Mouse (Mus musculus) CD8-positive naive resting alpha-beta T cell, adult 57 days (primary cell): ENCODE data around the gene Vmn1r18. TPM values are rescaled to one million over a fixed set of nuclear protein-coding genes. Genes with fewer than 3 reads are reported as not detected.

Experiments used
- total RNA-seq: library from RNA; stranded (reverse); gene quantifications from one replicate; pipeline ENCODE4 v1.2.4, GENCODE M21; 2023

Vmn1r18 gene
- total RNA-seq = not detected

DNA sequence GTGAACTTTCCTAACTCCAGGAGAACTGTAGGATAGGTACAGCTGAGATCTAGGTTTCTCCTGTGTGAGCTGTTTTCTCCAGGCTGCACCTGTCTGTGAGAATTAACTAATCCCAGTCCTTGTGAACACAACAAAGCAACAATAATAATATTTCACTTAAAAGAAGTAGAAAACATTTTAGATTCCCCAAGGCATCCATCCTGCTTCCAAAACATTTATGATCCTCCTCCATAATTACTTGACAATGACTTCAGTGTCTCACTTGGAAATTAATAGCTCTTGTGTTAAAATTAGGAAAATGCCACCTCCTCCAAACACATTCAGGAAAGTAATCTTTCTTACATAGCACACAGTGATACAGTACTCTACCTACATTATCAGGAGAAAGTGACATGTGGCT lies at the start of gene Vmn1r18:
Gene Vmn1r18 (minus strand): TSS at position 101 of the 400 bp plus-strand sequence.

GRCm38 (mm10) chr6:57428630-57429029 lies 33.0 kb upstream of the Vmn1r18 start, which contains the start of gene Vmn1r20:
Gene Vmn1r20 (plus strand): TSS chr6:57428930.

DNA sequence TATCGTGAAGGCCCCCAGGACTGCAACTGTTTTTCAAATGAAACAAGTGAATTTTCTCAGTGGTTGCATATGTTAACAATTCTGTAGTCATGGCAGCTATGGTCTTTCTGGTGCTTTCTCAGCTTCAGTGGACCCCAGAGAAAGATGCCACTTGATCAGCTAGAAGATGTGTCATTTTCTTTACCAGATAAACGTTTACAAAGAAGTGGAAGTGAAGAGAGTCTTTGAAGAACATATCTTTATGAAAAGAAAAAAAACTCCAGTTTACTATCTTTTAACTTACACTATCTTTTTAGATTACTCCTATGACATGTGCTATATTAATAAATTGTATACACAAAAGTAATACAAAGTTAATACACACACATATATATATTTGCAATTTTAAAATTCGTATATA lies 7.9 kb upstream of the Vmn1r18 start, which contains the start of gene Vmn1r19:
Gene Vmn1r19 (plus strand): TSS at position 301 of the 400 bp plus-strand sequence.

GRCm38 (mm10) chr6:57363627-57364026 lies 32.0 kb downstream of the Vmn1r18 start, which contains the start of gene Vmn1r17:
Gene Vmn1r17 (minus strand): TSS chr6:57363727.

GRCm38 (mm10) chr6:57329394-57329793 lies 66.2 kb downstream of the Vmn1r18 start, which contains the start of gene Vmn1r16:
Gene Vmn1r16 (minus strand): TSS chr6:57329494.

Other genes with a start within 250 kb of the Vmn1r18 start
- gene Vmn1r12, start 238.9 kb downstream of the Vmn1r18 start, total RNA-seq = 0.06 TPM
- not detected for gene Vmn1r13, start 192.5 kb downstream of the Vmn1r18 start, total RNA-seq
- gene Vmn1r14, start 164.1 kb downstream of the Vmn1r18 start, total RNA-seq = not detected
- not detected for gene Vmn1r15, start 137.8 kb downstream of the Vmn1r18 start, total RNA-seq
- not detected for gene Vmn1r16, start 66.3 kb downstream of the Vmn1r18 start, total RNA-seq
- gene Vmn1r17, start 32.1 kb downstream of the Vmn1r18 start, total RNA-seq = not detected
- gene Vmn1r19, start 8.0 kb upstream of the Vmn1r18 start, total RNA-seq = not detected
- gene Vmn1r20, start 33.1 kb upstream of the Vmn1r18 start, total RNA-seq = not detected
- gene Ppm1k, start 139.7 kb upstream of the Vmn1r18 start, total RNA-seq = 35.1 TPM
- gene Herc6, start 185.2 kb upstream of the Vmn1r18 start, total RNA-seq = 46.4 TPM